Mouse (Mus musculus) G1E (cell line): ENCODE results near the gene H3f3b.

Experiments used
- CTCF ChIP-seq: IDR thresholded peaks from 2 replicates; pipeline ENCODE4 v1.5.1; 2012; ENCODE audit warnings: low read depth, low read length, inconsistent platforms, mixed read lengths
- GATA1 ChIP-seq: IDR thresholded peaks from 2 replicates; pipeline ENCODE4 v1.6.1; 2012; ENCODE audit warnings: borderline replicate concordance, low read length, inconsistent platforms, mixed read lengths
- GATA2 ChIP-seq: IDR thresholded peaks from 2 replicates; pipeline ENCODE4 v1.6.1; 2012; ENCODE audit warnings: low read depth, low read length, inconsistent platforms, borderline replicate concordance
- POLR2AphosphoS5 ChIP-seq: IDR thresholded peaks from 2 replicates; pipeline ENCODE4 v1.6.1; 2012; ENCODE audit warnings: low read depth, low read length, inconsistent platforms; ENCODE audit not compliant: insufficient replicate concordance
- TAL1 ChIP-seq: conservative IDR thresholded peaks from 2 replicates; pipeline ENCODE4 v1.6.1; 2012; ENCODE audit warnings: low read depth, low read length, inconsistent platforms, mixed read lengths

DNA sequence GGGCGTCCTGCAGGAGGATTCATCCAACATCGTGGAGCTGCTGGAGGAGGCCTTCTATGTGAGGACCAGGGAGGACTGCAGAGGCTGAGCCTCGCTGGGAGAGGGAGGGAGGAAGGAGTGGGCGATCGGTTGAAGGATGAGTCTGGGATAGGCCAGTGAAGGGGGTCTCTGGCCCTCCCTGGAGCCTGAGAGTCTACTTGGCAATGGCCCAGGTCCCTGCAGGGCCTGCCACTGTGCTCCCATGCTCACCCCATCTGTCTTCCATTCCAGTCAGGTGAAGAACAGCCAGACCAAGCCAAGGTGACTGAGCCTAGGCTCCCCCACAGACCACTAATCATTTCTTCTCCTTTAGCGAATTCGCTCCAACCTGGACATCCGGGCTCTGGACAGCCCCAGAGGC lies 44.5 kb downstream of the H3f3b start:
- no peak for TF ChIP-seq CTCF
- TF ChIP-seq TAL1 = no peak
- TF ChIP-seq POLR2AphosphoS5 = no peak
- no peak for TF ChIP-seq GATA2
- no peak for TF ChIP-seq GATA1
